Mouse (Mus musculus) kidney, postnatal 0 days (tissue): ENCODE measurements around the gene Pigs. TPM values are rescaled to one million over a fixed set of nuclear protein-coding genes. Genes with fewer than 3 reads are reported as not detected.

Source experiments
- ATAC-seq: fragments of 200-750 bp; cut with Nextera tagmentation; replicated peaks from 2 replicates; pipeline ENCODE4 v1.8.0; 2017; ENCODE audit warnings: low read depth, moderate number of reproducible peaks, moderate TSS enrichment, moderate library complexity; ENCODE audit not compliant: low FRiP score
- DNase-seq: peaks from one replicate; pipeline ENCODE4 v3.0.0-alpha.2; 2016; ENCODE audit warnings: low spot score
- H3K27ac ChIP-seq: fragments of 300-500 bp; sonication (generic); 2 replicates; pipeline ENCODE4 v1.5.1; 2014; ENCODE audit warnings: mild to moderate bottlenecking
- H3K27me3 ChIP-seq: fragments of 300-500 bp; sonication (generic); 2 replicates; pipeline ENCODE4 v1.6.1; 2014; ENCODE audit warnings: low read length, mixed read lengths; ENCODE audit not compliant: insufficient read depth
- H3K36me3 ChIP-seq: fragments of 300-500 bp; sonication (generic); 2 replicates; pipeline ENCODE4 v1.6.1; 2014; ENCODE audit warnings: low read length, mixed read lengths; ENCODE audit not compliant: insufficient read depth
- H3K4me1 ChIP-seq: fragments of 300-500 bp; sonication (generic); replicated peaks from 2 replicates; pipeline ENCODE4 v1.6.1; 2014; ENCODE audit warnings: antibody characterized with exemption, low read length, mixed read lengths; ENCODE audit not compliant: insufficient read depth
- H3K4me2 ChIP-seq: fragments of 300-500 bp; sonication (generic); 2 replicates; pipeline ENCODE4 v1.6.1; 2014; ENCODE audit warnings: mild to moderate bottlenecking, low read length, moderate library complexity, mixed read lengths
- H3K4me3 ChIP-seq: fragments of 300-500 bp; sonication (generic); replicated peaks from 2 replicates; pipeline ENCODE4 v1.5.1; 2014; ENCODE audit warnings: low read depth, low read length
- H3K9ac ChIP-seq: fragments of 300-500 bp; sonication (generic); 2 replicates; pipeline ENCODE4 v1.6.1; 2014; ENCODE audit warnings: low read depth, low read length
- H3K9me3 ChIP-seq: fragments of 300-500 bp; sonication (generic); replicated peaks from 2 replicates; pipeline ENCODE4 v1.6.1; 2016; ENCODE audit warnings: low read length, inconsistent platforms, mixed read lengths
- CTCF ChIP-seq: IDR thresholded peaks from 2 replicates; pipeline ENCODE4 v1.5.1; 2016; ENCODE audit warnings: antibody characterized with exemption, low read depth, mild to moderate bottlenecking, moderate library complexity
- WGBS: fragments of 180-500 bp; shearing (Covaris S2); extraction: QIAGEN DNeasy Blood & Tissue Kit; methylation state at CpG from one replicate; pipeline ENCODE4 v1.1.7; 2014; 5-methylcytosine and 5-hydroxymethylcytosine counted together
- polyA plus RNA-seq: library from polyadenylated mRNA; unstranded; fragments of >200 nt; fragmentation: Nextera tagmentation; extraction: Ambion mirVana; gene quantifications from 2 replicates; pipeline ENCODE4 v1.2.1, GENCODE M21; 2015

Pigs gene
- polyA plus RNA-seq, 1 experiment from 2014 or later, result 67.5 TPM

GRCm38 (mm10) chr11:78360125-78360788 lies 32.0 kb downstream of the Pigs start:
- 0 out of 2 replicates have a peak, but pooled peaks cover 12% of the 10 kb centered on the region for H3K4me1 ChIP-seq
- no peak overlapping the region for H3K9ac ChIP-seq
- peak; percentile 87 for TF ChIP-seq CTCF
- DNase-seq (peak; percentile 89), ATAC-seq (peak; percentile 57; the same call in 1 of the 2 replicates)
- 13% methylated on average over 13 of the region's 13 CpGs for WGBS
- no peak overlapping the region for H3K27ac ChIP-seq
- no peaks in the 10 kb centered on the region for H3K9me3 ChIP-seq
- H3K27me3 ChIP-seq, result no peaks in the 10 kb centered on the region
- H3K36me3 ChIP-seq, result no peaks in the 10 kb centered on the region
- peak overlapping the region; percentile 29 for H3K4me3 ChIP-seq
- H3K4me2 ChIP-seq, result peak overlapping the region; percentile 60

- Histone ChIP-seq H3K27ac (no peak overlapping the region), H3K9me3 (no peaks in the 10 kb centered on the region), H3K9ac (no peak overlapping the region), H3K4me1 (0 out of 2 replicates have a peak, but pooled peaks cover 12% of the 10 kb centered on the region), H3K36me3 (no peaks in the 10 kb centered on the region), H3K4me2 (no peak overlapping the region), H3K27me3 (no peaks in the 10 kb centered on the region), H3K4me3 (no peak overlapping the region)
- TF ChIP-seq CTCF, result no peak; the same call in 1 of the 2 replicates
- DNase-seq (no peak), ATAC-seq (no peak)
- WGBS, result 47% methylated on average over 2 of the region's 2 CpGs
These were observed 32.5 kb downstream of the Pigs start for GRCm38 (mm10) chr11:78360789-78361131.

- Histone ChIP-seq H3K4me3 (no peak overlapping the region), H3K27ac (peak overlapping the region; percentile 70; the same call in 1 of the 2 replicates), H3K27me3 (no peaks in the 10 kb centered on the region), H3K4me2 (no peak overlapping the region), H3K36me3 (no peaks in the 10 kb centered on the region), H3K4me1 (0 out of 2 replicates have a peak, but pooled peaks cover 12% of the 10 kb centered on the region), H3K9ac (no peak overlapping the region), H3K9me3 (no peaks in the 10 kb centered on the region)
- 44% methylated on average over 13 of the region's 13 CpGs for WGBS
- TF ChIP-seq CTCF, result no peak
- ATAC-seq, result peak; percentile 19; the same call in 1 of the 2 replicates
- no peak for DNase-seq
These were observed 35.2 kb downstream of the Pigs start for GRCm38 (mm10) chr11:78363309-78364007.

GRCm38 (mm10) chr11:78364103-78364502 lies 35.9 kb downstream of the Pigs start:
- Histone ChIP-seq H3K36me3 (no peaks in the 10 kb centered on the region), H3K27me3 (no peaks in the 10 kb centered on the region), H3K9me3 (no peaks in the 10 kb centered on the region), H3K4me2 (no peak overlapping the region), H3K27ac (peak overlapping the region; percentile 70; the same call in 1 of the 2 replicates), H3K4me3 (no peak overlapping the region), H3K9ac (no peak overlapping the region), H3K4me1 (0 out of 2 replicates have a peak, but pooled peaks cover 12% of the 10 kb centered on the region)
- 8% methylated on average over 8 of the region's 8 CpGs for WGBS
- ATAC-seq (peak; percentile 37; the same call in 1 of the 2 replicates), DNase-seq (peak; percentile 77)
- TF ChIP-seq CTCF, result no peak

GRCm38 (mm10) chr11:78367456-78368225 lies 39.4 kb downstream of the Pigs start:
- no peaks in the 10 kb centered on the region for H3K27me3 ChIP-seq
- H3K4me3 ChIP-seq, result no peak overlapping the region
- ATAC-seq, result no peak
- WGBS, result 74% methylated on average over 14 of the region's 15 CpGs
- H3K36me3 ChIP-seq, result no peaks in the 10 kb centered on the region
- no peaks in the 10 kb centered on the region for H3K9me3 ChIP-seq
- 0 out of 2 replicates have a peak, but pooled peaks cover 12% of the 10 kb centered on the region for H3K4me1 ChIP-seq
- DNase-seq, result no peak
- no peak for TF ChIP-seq CTCF
- H3K4me2 ChIP-seq, result no peak overlapping the region
- H3K9ac ChIP-seq, result no peak overlapping the region
- no peak overlapping the region for H3K27ac ChIP-seq

- Histone ChIP-seq H3K9me3 (no peaks in the 10 kb centered on the region), H3K9ac (no peak overlapping the region), H3K27me3 (no peaks in the 10 kb centered on the region), H3K4me2 (no peak overlapping the region), H3K4me1 (peaks cover 8% of the 10 kb centered on the region), H3K4me3 (no peak overlapping the region), H3K36me3 (no peaks in the 10 kb centered on the region), H3K27ac (no peak overlapping the region)
- WGBS, result 45% methylated on average over 1 of the region's 1 CpGs
- ATAC-seq (no peak), DNase-seq (no peak)
- no peak for TF ChIP-seq CTCF
These were observed 42.2 kb downstream of the Pigs start for GRCm38 (mm10) chr11:78370389-78370788.
